Comparison of ENCODE assay signal across 14 mouse cellular contexts in the genomic region with DNA sequence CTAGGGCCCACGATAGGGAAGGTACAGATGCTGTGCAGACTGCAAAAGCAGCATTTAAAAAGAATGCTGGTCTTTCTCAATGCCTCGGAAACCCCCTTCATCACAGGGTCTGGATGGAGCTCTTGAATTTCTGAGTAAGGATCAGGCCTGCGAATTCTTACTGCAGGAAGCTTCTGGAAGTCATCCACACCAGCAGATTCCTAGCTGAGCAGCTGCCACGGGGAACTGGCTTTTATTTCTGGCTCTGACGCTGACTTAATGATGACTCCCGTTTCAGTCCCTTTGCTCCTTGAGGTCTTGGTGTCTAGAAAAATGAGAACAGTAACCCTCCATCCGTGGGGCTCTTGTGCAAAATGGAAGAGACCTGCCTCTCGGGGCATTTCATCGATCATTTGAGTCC. TPM values are rescaled to one million over a fixed set of nuclear protein-coding genes. Genes with fewer than 3 reads are reported as not detected.
A peak's percentile ranks its signal among the peaks of the same experiment; 100 is the strongest.
DNase-seq lines count a peak whose midpoint lies in the region; ATAC-seq and TF ChIP-seq lines count a peak whose summit lies in the region.
"Had no signal": no experiment of that assay in that cellular context is flagged by ENCODE, and none has a peak within 500 bp of the region (broad histone marks: within the 10 kb centered on the region; RNA-seq: fewer than 3 reads in every experiment).

No protein-coding gene starts in this region.

- no peak overlapping the region for H3K4me2 ChIP-seq in liver, embryonic 12.5 days
- H3K4me2 ChIP-seq: intestine, embryonic 15.5 days had no signal

- ATAC-seq in liver, embryonic 12.5 days, result no peak
- ATAC-seq: intestine, embryonic 15.5 days; liver, postnatal 0 days had no signal

- TF ChIP-seq POLR2A in liver, adult 2 months (IDR thresholded peaks at IDR 0.05; ENCODE audit: extremely low read depth, insufficient read depth, low read length), result no peak

- TF ChIP-seq CTCF in liver, adult 2 months (IDR thresholded peaks at IDR 0.05; ENCODE audit: low read depth, low read length), result no peak

- H3K9ac ChIP-seq in liver, adult 2 months (ENCODE audit: low read depth, low read length), result no peak overlapping the region
- H3K9ac ChIP-seq in liver, embryonic 12.5 days, result no peak overlapping the region
- H3K9ac ChIP-seq: intestine, embryonic 15.5 days; liver, postnatal 0 days had no signal

- WGBS in liver, adult 2 months, result 79% methylated on average over 9 of the region's 9 CpGs
- 64% methylated on average over 9 of the region's 9 CpGs for WGBS in liver, embryonic 12.5 days (ENCODE audit: insufficient replicate concordance)

- no peaks in the 10 kb centered on the region for H3K9me3 ChIP-seq in liver, embryonic 12.5 days (replicated peaks)
- H3K9me3 ChIP-seq: intestine, embryonic 15.5 days had no signal

- H3K4me1 ChIP-seq in liver, adult 2 months (ENCODE audit: control insufficient read depth, insufficient read depth, low read length), result no peaks in the 10 kb centered on the region
- no peaks in the 10 kb centered on the region for H3K4me1 ChIP-seq in liver, embryonic 12.5 days

- intact Hi-C loops in heart, postnatal 10 days (cut with DNase I), result no loop called here

- H3K27ac ChIP-seq in liver, adult 2 months (replicated peaks; ENCODE audit: insufficient read depth, low read depth, low read length), result no peak overlapping the region
- no peak overlapping the region for H3K27ac ChIP-seq in liver, embryonic 12.5 days
- H3K27ac ChIP-seq: intestine, embryonic 15.5 days; kidney, postnatal 0 days; macrophage had no signal

- H3K4me3 ChIP-seq in liver, adult 2 months (ENCODE audit: insufficient read depth, low read depth, low read length), result no peak overlapping the region
- no peak overlapping the region for H3K4me3 ChIP-seq in liver, embryonic 12.5 days
- H3K4me3 ChIP-seq: intestine, embryonic 15.5 days had no signal

- no peaks in the 10 kb centered on the region for H3K36me3 ChIP-seq in liver, adult 2 months (ENCODE audit: control insufficient read depth, insufficient read depth, low read length)
- no peaks in the 10 kb centered on the region for H3K36me3 ChIP-seq in liver, embryonic 12.5 days
- H3K36me3 ChIP-seq: intestine, embryonic 15.5 days had no signal

- no peaks in the 10 kb centered on the region for H3K79me2 ChIP-seq in liver, adult 2 months (ENCODE audit: control insufficient read depth, insufficient read depth, low read length)

- peak; percentile 8 for DNase-seq in liver, adult 2 months (ENCODE audit: extremely low read depth, low read depth, low spot score)
- peak; percentile 8 to 34 for DNase-seq in gastrocnemius, adult 8-10 months (ENCODE audit: low spot score in 2 of 2)
- peak; percentile 57 for DNase-seq in heart, postnatal 10 days
- peak; percentile 64 for DNase-seq in skeletal muscle tissue, adult 2 months (ENCODE audit: low read depth, low spot score)
- no peak for DNase-seq in left cerebral cortex, adult 8-10 months (ENCODE audit: low spot score in 2 of 2)
- DNase-seq in cerebellum, postnatal 4 days (ENCODE audit: low spot score in 2 of 2), result no peak
- DNase-seq: cerebellum, adult 2 months; liver, postnatal 0 days had no signal

- H3K27me3 ChIP-seq in liver, adult 2 months (ENCODE audit: control insufficient read depth, insufficient read depth, low read length), result no peaks in the 10 kb centered on the region
- H3K27me3 ChIP-seq in liver, embryonic 12.5 days (replicated peaks), result no peaks in the 10 kb centered on the region
- H3K27me3 ChIP-seq: intestine, embryonic 15.5 days had no signal

RNA-seq across cellular contexts. Expression of gene Ror1, which starts 39.5 kb away (rescaled TPM):
- 1.4 and 1.7 TPM in 2 replicates for total RNA-seq in liver, adult 2 months (2014; rRNA removed)
- 0.56 and 0.60 TPM in 2 replicates for polyA plus RNA-seq in liver, adult 2 months (2012; rRNA removed)
- 1.4 TPM in 2 replicates for polyA plus RNA-seq in liver, embryonic 12.5 days (2016; fragmentation: Nextera tagmentation; extraction: Ambion mirVana)
- under 1 TPM; 0.52 to 0.83 (median 0.64) TPM for total RNA-seq in gastrocnemius, adult 8-10 months (2022)
- 10 to 100 TPM; 23.5 to 24.0 TPM for total RNA-seq in heart, postnatal 10 days (2021)
- 1 to 10 TPM in 3 of 4 experiments, under 1 TPM in 1; 0.80 to 1.5 (median 1.3) TPM for total RNA-seq in left cerebral cortex, adult 8-10 months (2022)
- total RNA-seq: monocyte, adult 5-6 weeks; neutrophil, adult 5-6 weeks had no signal
- polyA plus RNA-seq: macrophage had no signal

Comparison
In these comparisons a context has a peak if more than half of its experiments do, and no peak if none do; other contexts are left out.
1. DNase-seq: peak in liver, adult 2 months (single experiment), gastrocnemius, adult 8-10 months (2 of 2), heart, postnatal 10 days (2 of 2) and skeletal muscle tissue, adult 2 months (single experiment); none in left cerebral cortex, adult 8-10 months (0 of 2) and cerebellum, postnatal 4 days (0 of 2).